Mouse (Mus musculus): ENCODE data around the gene Cdk13. TPM values are rescaled to one million over a fixed set of nuclear protein-coding genes. Genes with fewer than 3 reads are reported as not detected.

The Cdk13 gene
- polyA plus RNA-seq, 1 experiment from 2014 or later: 5.8 TPM

- Histone ChIP-seq H3K4me2 (ENCODE audit: low read depth, low read length) (no peak overlapping the region), H3K4me3 (ENCODE audit: low read depth, low read length) (no peak overlapping the region), H3K9ac (ENCODE audit: low read depth, low read length) (no peak overlapping the region), H3K27ac (ENCODE audit: low read length) (no peak overlapping the region), H3K4me1 (ENCODE audit: control insufficient read depth, low read depth, low read length) (no peaks in the 10 kb centered on the region; the same call in 1 of the 2 replicates), H3K9me3 (replicated peaks; ENCODE audit: control insufficient read depth, low read length) (no peaks in the 10 kb centered on the region), H3K36me3 (ENCODE audit: control insufficient read depth, insufficient read depth) (no peaks in the 10 kb centered on the region), H3K27me3 (ENCODE audit: control insufficient read depth, insufficient read depth, low read depth, low read length) (no peaks in the 10 kb centered on the region)
- no peak for ATAC-seq (ENCODE audit: low read depth)
- WGBS (ENCODE audit: insufficient replicate concordance): 70% methylated on average over 5 of the region's 5 CpGs
Observed at GRCm38 (mm10) chr13:17708784-17709311, 96.0 kb downstream of the Cdk13 start.

DNA sequence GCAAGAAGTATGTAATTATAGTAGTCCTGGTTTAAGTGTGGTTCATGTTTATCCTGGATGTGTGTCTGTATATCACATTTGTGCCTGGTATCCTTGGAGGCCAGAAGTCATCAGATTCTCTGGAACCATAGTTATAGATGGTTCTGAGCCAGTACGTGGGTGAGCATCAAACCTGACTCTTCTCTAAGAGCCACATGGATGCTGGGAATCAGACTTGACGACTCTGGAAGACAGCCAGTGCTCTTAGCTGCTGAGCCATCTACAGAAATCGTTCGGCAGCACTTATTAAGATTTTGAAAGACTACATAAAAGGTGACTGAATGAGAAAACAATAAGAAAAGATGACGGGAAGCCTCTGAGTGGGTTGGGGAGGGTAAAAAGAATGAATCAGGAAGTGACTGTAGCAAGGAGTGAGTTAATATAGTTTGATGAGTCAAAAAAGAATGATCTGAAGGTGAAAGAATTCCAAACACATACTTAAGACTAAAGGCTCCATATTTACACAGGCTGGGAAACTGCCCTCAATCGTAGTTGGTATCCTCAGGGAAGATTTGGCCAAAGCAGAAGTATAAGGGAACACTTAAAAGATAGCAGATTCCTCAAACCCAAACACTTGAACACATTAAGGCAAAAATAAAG, 99.6 kb downstream of the Cdk13 start:
- no peaks in the 10 kb centered on the region; the same call in none of the 2 replicates for H3K4me1 ChIP-seq (ENCODE audit: control insufficient read depth, low read depth, low read length)
- H3K9me3 ChIP-seq (replicated peaks; ENCODE audit: control insufficient read depth, low read length): no peaks in the 10 kb centered on the region
- H3K27me3 ChIP-seq (ENCODE audit: control insufficient read depth, insufficient read depth, low read depth, low read length): no peaks in the 10 kb centered on the region
- ATAC-seq (ENCODE audit: low read depth): no peak
- H3K27ac ChIP-seq (ENCODE audit: low read length): no peak overlapping the region
- 77% methylated on average over 6 of the region's 6 CpGs for WGBS (ENCODE audit: insufficient replicate concordance)
- no peaks in the 10 kb centered on the region; the same call in 1 of the 2 replicates for H3K36me3 ChIP-seq (ENCODE audit: control insufficient read depth, insufficient read depth)
- H3K9ac ChIP-seq (ENCODE audit: low read depth, low read length): no peak overlapping the region
- H3K4me3 ChIP-seq (ENCODE audit: low read depth, low read length): no peak overlapping the region
- H3K4me2 ChIP-seq (ENCODE audit: low read depth, low read length): no peak overlapping the region

- Histone ChIP-seq H3K4me1 (ENCODE audit: control insufficient read depth, low read depth, low read length) (peaks cover 3% of the 10 kb centered on the region), H3K4me2 (ENCODE audit: low read depth, low read length) (no peak overlapping the region), H3K9ac (ENCODE audit: low read depth, low read length) (no peak overlapping the region), H3K9me3 (replicated peaks; ENCODE audit: control insufficient read depth, low read length) (no peaks in the 10 kb centered on the region), H3K27ac (ENCODE audit: low read length) (no peak overlapping the region), H3K27me3 (ENCODE audit: control insufficient read depth, insufficient read depth, low read depth, low read length) (no peaks in the 10 kb centered on the region), H3K4me3 (ENCODE audit: low read depth, low read length) (no peak overlapping the region), H3K36me3 (ENCODE audit: control insufficient read depth, insufficient read depth) (no peaks in the 10 kb centered on the region; the same call in 1 of the 2 replicates)
- ATAC-seq (ENCODE audit: low read depth): no peak
Observed at GRCm38 (mm10) chr13:17702311-17702710, 102.6 kb downstream of the Cdk13 start.

DNA sequence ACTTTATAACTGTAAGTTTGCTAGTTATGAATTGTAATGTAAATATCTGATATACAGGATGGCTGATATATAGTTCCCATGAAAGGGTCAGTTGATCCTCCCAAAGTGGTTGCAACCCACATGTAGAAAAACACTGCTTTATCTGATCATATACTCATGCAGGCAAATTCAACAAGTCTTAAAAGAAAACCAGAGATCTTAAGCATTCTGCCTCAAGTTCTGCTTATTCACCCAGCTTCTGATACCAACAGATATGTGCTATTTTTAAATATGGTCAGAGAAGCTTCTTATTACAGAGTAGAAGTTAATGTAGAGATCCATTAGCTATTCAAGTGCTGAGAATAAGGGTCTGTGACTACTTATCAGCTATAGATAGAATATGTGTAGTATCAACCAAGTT, 103.6 kb downstream of the Cdk13 start:
- no peak overlapping the region for H3K9ac ChIP-seq (ENCODE audit: low read depth, low read length)
- H3K4me1 ChIP-seq (ENCODE audit: control insufficient read depth, low read depth, low read length): peaks cover 3% of the 10 kb centered on the region
- H3K9me3 ChIP-seq (replicated peaks; ENCODE audit: control insufficient read depth, low read length): no peaks in the 10 kb centered on the region
- no peak overlapping the region for H3K4me3 ChIP-seq (ENCODE audit: low read depth, low read length)
- H3K27me3 ChIP-seq (ENCODE audit: control insufficient read depth, insufficient read depth, low read depth, low read length): no peaks in the 10 kb centered on the region
- H3K36me3 ChIP-seq (ENCODE audit: control insufficient read depth, insufficient read depth): no peaks in the 10 kb centered on the region; the same call in 1 of the 2 replicates
- H3K27ac ChIP-seq (ENCODE audit: low read length): no peak overlapping the region
- no peak overlapping the region for H3K4me2 ChIP-seq (ENCODE audit: low read depth, low read length)
- ATAC-seq (ENCODE audit: low read depth): no peak

- no peak overlapping the region for H3K4me2 ChIP-seq (ENCODE audit: low read depth, low read length)
- H3K36me3 ChIP-seq (ENCODE audit: control insufficient read depth, insufficient read depth): no peaks in the 10 kb centered on the region; the same call in 1 of the 2 replicates
- no peaks in the 10 kb centered on the region for H3K9me3 ChIP-seq (replicated peaks; ENCODE audit: control insufficient read depth, low read length)
- ATAC-seq (ENCODE audit: low read depth): no peak
- H3K4me1 ChIP-seq (ENCODE audit: control insufficient read depth, low read depth, low read length): peaks cover 3% of the 10 kb centered on the region
- 76% methylated on average over 3 of the region's 3 CpGs for WGBS (ENCODE audit: insufficient replicate concordance)
- H3K27me3 ChIP-seq (ENCODE audit: control insufficient read depth, insufficient read depth, low read depth, low read length): no peaks in the 10 kb centered on the region
- H3K4me3 ChIP-seq (ENCODE audit: low read depth, low read length): no peak overlapping the region
- no peak overlapping the region for H3K27ac ChIP-seq (ENCODE audit: low read length)
- no peak overlapping the region for H3K9ac ChIP-seq (ENCODE audit: low read depth, low read length)
Observed at GRCm38 (mm10) chr13:17700090-17700715, 104.7 kb downstream of the Cdk13 start.

DNA sequence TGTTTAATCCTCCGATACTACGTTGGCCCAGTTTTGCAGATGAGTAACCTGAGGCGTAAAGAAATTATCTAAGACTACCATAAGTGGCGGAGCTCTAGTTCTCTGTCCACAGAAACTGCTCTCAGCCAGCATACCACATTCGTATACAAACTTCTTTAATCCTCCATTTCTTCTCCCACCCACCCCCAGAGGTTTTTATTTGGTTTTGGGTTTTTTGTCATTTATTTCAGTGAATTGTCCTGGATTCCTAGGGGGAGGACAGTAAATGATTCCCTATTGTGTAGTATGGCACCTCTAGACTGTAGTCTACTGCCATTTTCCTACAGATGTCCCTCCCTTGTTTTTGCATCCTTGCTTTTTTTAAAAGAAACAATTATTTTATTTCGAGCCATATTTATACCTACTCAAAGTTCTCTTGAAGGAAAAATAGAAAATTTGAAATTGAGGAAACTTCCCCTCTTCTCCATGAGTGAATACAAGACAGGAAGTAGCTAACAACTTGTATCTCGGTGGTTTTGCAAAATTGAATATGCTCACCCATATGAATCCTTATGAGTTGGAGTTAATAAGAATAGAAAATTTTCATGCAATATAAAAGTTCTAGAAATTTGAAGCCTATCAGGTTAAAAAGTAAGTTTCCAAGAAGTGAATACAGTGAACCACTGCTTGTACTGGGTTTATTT, 108.9 kb downstream of the Cdk13 start:
- Histone ChIP-seq H3K27ac (ENCODE audit: low read length) (peak overlapping the region; percentile 95), H3K27me3 (ENCODE audit: control insufficient read depth, insufficient read depth, low read depth, low read length) (no peaks in the 10 kb centered on the region)
- no peak for ATAC-seq (ENCODE audit: low read depth)

GRCm38 (mm10) chr13:17694911-17695699, 109.8 kb downstream of the Cdk13 start, which contains the start of the genes Mplkip and Sugct:
Gene Mplkip (plus strand): TSS chr13:17695192.
Gene Sugct (minus strand): TSS chr13:17695553.
- peak within 1 kb of the TSS; percentile 88 for H3K4me2 ChIP-seq (ENCODE audit: low read depth, low read length)
- H3K4me3 ChIP-seq (ENCODE audit: low read depth, low read length): peak within 1 kb of the TSS; percentile 88
- no peaks in the 10 kb centered on the region for H3K9me3 ChIP-seq (replicated peaks; ENCODE audit: control insufficient read depth, low read length)
- H3K27ac ChIP-seq (ENCODE audit: low read length): peak within 1 kb of the TSS; percentile 95
- H3K9ac ChIP-seq (ENCODE audit: low read depth, low read length): peak within 1 kb of the TSS; percentile 93
- H3K36me3 ChIP-seq (ENCODE audit: control insufficient read depth, insufficient read depth): no peaks in the 10 kb centered on the region
- H3K27me3 ChIP-seq (ENCODE audit: control insufficient read depth, insufficient read depth, low read depth, low read length): no peaks in the 10 kb centered on the region
- H3K4me1 ChIP-seq (ENCODE audit: control insufficient read depth, low read depth, low read length): peaks cover 6% of the 10 kb centered on the region
- ATAC-seq (ENCODE audit: low read depth): peak; percentile 95
- WGBS (ENCODE audit: insufficient replicate concordance): under 1% methylated on average over 66 of the region's 66 CpGs

More for the DNA sequence above, 108.9 kb downstream of the Cdk13 start:
- Histone ChIP-seq H3K36me3 (ENCODE audit: control insufficient read depth, insufficient read depth) (no peaks in the 10 kb centered on the region), H3K9ac (ENCODE audit: low read depth, low read length) (peak overlapping the region; percentile 93), H3K4me1 (ENCODE audit: control insufficient read depth, low read depth, low read length) (peaks cover 6% of the 10 kb centered on the region), H3K4me2 (ENCODE audit: low read depth, low read length) (peak overlapping the region; percentile 78), H3K4me3 (ENCODE audit: low read depth, low read length) (peak overlapping the region; percentile 88), H3K9me3 (replicated peaks; ENCODE audit: control insufficient read depth, low read length) (no peaks in the 10 kb centered on the region)
- WGBS (ENCODE audit: insufficient replicate concordance): 1% methylated on average over 7 of the region's 7 CpGs

- H3K36me3 ChIP-seq (ENCODE audit: control insufficient read depth, insufficient read depth): no peaks in the 10 kb centered on the region
- no peaks in the 10 kb centered on the region for H3K9me3 ChIP-seq (replicated peaks; ENCODE audit: control insufficient read depth, low read length)
- peak overlapping the region; percentile 88 for H3K4me2 ChIP-seq (ENCODE audit: low read depth, low read length)
- WGBS (ENCODE audit: insufficient replicate concordance): under 1% methylated on average over 23 of the region's 25 CpGs
- H3K4me1 ChIP-seq (ENCODE audit: control insufficient read depth, low read depth, low read length): peaks cover 6% of the 10 kb centered on the region
- ATAC-seq (ENCODE audit: low read depth): peak; percentile 31
- no peaks in the 10 kb centered on the region for H3K27me3 ChIP-seq (ENCODE audit: control insufficient read depth, insufficient read depth, low read depth, low read length)
- peak overlapping the region; percentile 88 for H3K4me3 ChIP-seq (ENCODE audit: low read depth, low read length)
- peak overlapping the region; percentile 77 for H3K27ac ChIP-seq (ENCODE audit: low read length)
- H3K9ac ChIP-seq (ENCODE audit: low read depth, low read length): peak overlapping the region; percentile 84
Observed at GRCm38 (mm10) chr13:17694414-17694813, 110.5 kb downstream of the Cdk13 start.
